Mouse (Mus musculus): ENCODE measurements around the gene Dpy19l1.

DNA sequence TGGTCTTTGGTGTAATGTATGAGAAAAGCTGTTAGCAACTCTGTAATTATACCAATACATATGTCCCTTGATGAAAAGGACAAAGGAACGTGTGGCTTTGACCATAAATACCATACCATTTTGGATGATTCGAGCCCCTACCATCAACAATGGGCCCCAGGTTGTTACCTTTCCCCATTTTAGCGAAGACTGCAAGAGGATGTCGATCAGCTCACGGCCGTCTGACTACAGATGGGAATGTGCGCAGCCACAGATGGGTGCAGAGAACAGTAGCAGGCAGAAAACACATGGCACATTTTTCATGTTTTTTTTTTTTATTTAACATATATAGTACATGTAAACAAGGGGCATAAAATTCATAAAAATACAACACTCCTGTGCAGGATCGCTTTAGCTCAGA lies 91.5 kb downstream of the Dpy19l1 start:
- TF ChIP-seq GATA1 (IDR thresholded peaks at IDR 0.05; ENCODE audit: low read length) (no peak), TAL1 (IDR thresholded peaks at IDR 0.05; ENCODE audit: low read length) (no peak)
